Comparison of ENCODE assay signal across 8 mouse cellular contexts in genomic region chr7:28375176-28375921, GRCm38 (mm10). TPM values are rescaled to one million over a fixed set of nuclear protein-coding genes. Genes with fewer than 3 reads are reported as not detected.
DNase-seq lines count a peak whose midpoint lies in the region; ATAC-seq and TF ChIP-seq lines count a peak whose summit lies in the region.

No protein-coding gene starts in this region.

- no peak for TF ChIP-seq POLR2A in bone marrow macrophage, adult 2 months (IDR thresholded peaks at IDR 0.05; ENCODE audit: borderline replicate concordance, low read depth, low read length)
- TF ChIP-seq POLR2A in embryonic fibroblast, embryonic 13.5 days (IDR thresholded peaks at IDR 0.05; ENCODE audit: low read depth, low read length): peak; percentile 69

- H3K27ac ChIP-seq in bone marrow macrophage, adult 2 months (ENCODE audit: insufficient read depth, low read depth, low read length): peak overlapping the region; percentile 100
- H3K27ac ChIP-seq in embryonic fibroblast, embryonic 13.5 days (ENCODE audit: insufficient read depth, low read length): peak overlapping the region; percentile 99
- H3K27ac ChIP-seq in heart, embryonic 12.5 days (ENCODE audit: poor library complexity, severe bottlenecking): peak overlapping the region; percentile 100
- peak overlapping the region; percentile 100 for H3K27ac ChIP-seq in kidney, embryonic 16.5 days (ENCODE audit: low read length)
- H3K27ac ChIP-seq in liver, embryonic 15.5 days (replicated peaks): peak overlapping the region; percentile 94
- peak overlapping the region; percentile 100 for H3K27ac ChIP-seq in stomach, embryonic 16.5 days (ENCODE audit: low read length)

- peak overlapping the region; percentile 81 for H3K4me2 ChIP-seq in heart, embryonic 12.5 days
- H3K4me2 ChIP-seq in kidney, embryonic 16.5 days (replicated peaks; ENCODE audit: low read depth, low read length): peak overlapping the region; percentile 81
- peak overlapping the region; percentile 95 for H3K4me2 ChIP-seq in liver, embryonic 15.5 days
- H3K4me2 ChIP-seq in stomach, embryonic 16.5 days (ENCODE audit: low read depth, low read length): peak overlapping the region; percentile 97

- no peaks in the 10 kb centered on the region for H3K9me3 ChIP-seq in heart, embryonic 12.5 days (replicated peaks)
- no peaks in the 10 kb centered on the region for H3K9me3 ChIP-seq in kidney, embryonic 16.5 days (ENCODE audit: low read length)
- no peaks in the 10 kb centered on the region for H3K9me3 ChIP-seq in liver, embryonic 15.5 days (replicated peaks)
- H3K9me3 ChIP-seq in stomach, embryonic 16.5 days (replicated peaks; ENCODE audit: control insufficient read depth, low read length): no peaks in the 10 kb centered on the region

- H3K4me1 ChIP-seq in bone marrow macrophage, adult 2 months (ENCODE audit: control insufficient read depth, insufficient read depth, low read length): peaks cover 11% of the 10 kb centered on the region
- peaks cover 3% of the 10 kb centered on the region; the same call in 1 of the 2 replicates for H3K4me1 ChIP-seq in embryonic fibroblast, embryonic 13.5 days (ENCODE audit: control insufficient read depth, insufficient read depth, low read length)
- H3K4me1 ChIP-seq in heart, embryonic 12.5 days (replicated peaks): peaks cover 49% of the 10 kb centered on the region
- peaks cover 53% of the 10 kb centered on the region for H3K4me1 ChIP-seq in kidney, embryonic 16.5 days (ENCODE audit: insufficient read depth, low read length)
- H3K4me1 ChIP-seq in liver, embryonic 15.5 days (replicated peaks): peaks cover 92% of the 10 kb centered on the region
- peaks cover 35% of the 10 kb centered on the region for H3K4me1 ChIP-seq in stomach, embryonic 16.5 days (ENCODE audit: control insufficient read depth, insufficient read depth, low read length)

- H3K4me3 ChIP-seq in bone marrow macrophage, adult 2 months (ENCODE audit: insufficient read depth, low read length): peak overlapping the region; percentile 84
- H3K4me3 ChIP-seq in embryonic fibroblast, embryonic 13.5 days (ENCODE audit: insufficient read depth, low read length): peak overlapping the region; percentile 52
- H3K4me3 ChIP-seq in heart, embryonic 12.5 days: peak overlapping the region; percentile 48
- peak overlapping the region; percentile 80 for H3K4me3 ChIP-seq in kidney, embryonic 16.5 days (ENCODE audit: low read length)
- H3K4me3 ChIP-seq in liver, embryonic 15.5 days (replicated peaks): peak overlapping the region; percentile 57
- peak overlapping the region; percentile 89 for H3K4me3 ChIP-seq in stomach, embryonic 16.5 days (replicated peaks; ENCODE audit: low read length)

- peak overlapping the region; percentile 87 for H3K9ac ChIP-seq in heart, embryonic 12.5 days
- H3K9ac ChIP-seq in kidney, embryonic 16.5 days (replicated peaks; ENCODE audit: low read length): peak overlapping the region; percentile 84
- H3K9ac ChIP-seq in liver, embryonic 15.5 days: peak overlapping the region; percentile 67
- H3K9ac ChIP-seq in stomach, embryonic 16.5 days (ENCODE audit: low read length): peak overlapping the region; percentile 79

- peaks cover 6% of the 10 kb centered on the region for H3K36me3 ChIP-seq in heart, embryonic 12.5 days
- 0 out of 2 replicates have a peak, but pooled peaks cover 7% of the 10 kb centered on the region for H3K36me3 ChIP-seq in kidney, embryonic 16.5 days (ENCODE audit: insufficient read depth, low read length)
- H3K36me3 ChIP-seq in liver, embryonic 15.5 days (replicated peaks): peaks cover 9% of the 10 kb centered on the region
- peaks cover 6% of the 10 kb centered on the region; the same call in 1 of the 2 replicates for H3K36me3 ChIP-seq in stomach, embryonic 16.5 days (ENCODE audit: control insufficient read depth, insufficient read depth, low read length)

- no peak for TF ChIP-seq CTCF in bone marrow macrophage, adult 2 months (IDR thresholded peaks at IDR 0.05; ENCODE audit: low read depth, low read length)
- no peak for TF ChIP-seq CTCF in embryonic fibroblast, embryonic 13.5 days (IDR thresholded peaks at IDR 0.05; ENCODE audit: borderline replicate concordance, insufficient read depth, low read length)

- ATAC-seq in heart, embryonic 12.5 days (ENCODE audit: insufficient number of reproducible peaks, low FRiP score): peak; percentile 66
- peak; percentile 55 for ATAC-seq in kidney, embryonic 16.5 days (ENCODE audit: low FRiP score, low TSS enrichment)
- peak; percentile 39 for ATAC-seq in liver, embryonic 15.5 days (ENCODE audit: insufficient read depth)
- peak; percentile 61 for ATAC-seq in stomach, embryonic 16.5 days (ENCODE audit: insufficient read depth, low FRiP score)

- DNase-seq in CD4-positive, CD25-positive, alpha-beta regulatory T cell, adult 2 months (ENCODE audit: low read depth, low spot score): peak; percentile 95
- peak; percentile 86 for DNase-seq in neural tube, embryonic 10.5 days (ENCODE audit: extremely low spot score, low spot score)

- WGBS in heart, embryonic 12.5 days: 1% methylated on average over 35 of the region's 36 CpGs
- WGBS in kidney, embryonic 16.5 days: 1% methylated on average over 30 of the region's 36 CpGs
- WGBS in liver, embryonic 15.5 days (ENCODE audit: insufficient replicate concordance): under 1% methylated on average over 36 of the region's 36 CpGs
- under 1% methylated on average over 35 of the region's 36 CpGs for WGBS in stomach, embryonic 16.5 days

- H3K27me3 ChIP-seq in heart, embryonic 12.5 days (replicated peaks): no peaks in the 10 kb centered on the region
- H3K27me3 ChIP-seq in kidney, embryonic 16.5 days (ENCODE audit: insufficient read depth, low read length): no peaks in the 10 kb centered on the region
- H3K27me3 ChIP-seq in liver, embryonic 15.5 days: peaks cover 13% of the 10 kb centered on the region
- no peaks in the 10 kb centered on the region for H3K27me3 ChIP-seq in stomach, embryonic 16.5 days (ENCODE audit: control insufficient read depth, insufficient read depth, low read length)

RNA-seq across cellular contexts. Expression of gene Plekhg2, which starts 3.0 kb away (rescaled TPM):
- 11.4 and 14.6 TPM in 2 replicates for polyA plus RNA-seq in bone marrow macrophage, adult 2 months (2012; ENCODE audit: insufficient read depth, insufficient read length, missing spikeins)
- 66.5 and 68.5 TPM in 2 replicates for polyA plus RNA-seq in embryonic fibroblast, embryonic 13.5 days (2011; ENCODE audit: insufficient read length, low read depth, missing spikeins)
- polyA plus RNA-seq in heart, embryonic 12.5 days (2016; fragmentation: Nextera tagmentation; extraction: Ambion mirVana): 58.0 and 65.3 TPM in 2 replicates
- polyA plus RNA-seq in kidney, embryonic 16.5 days (2015; fragmentation: Nextera tagmentation; extraction: Ambion mirVana): 69.1 and 83.3 TPM in 2 replicates
- polyA plus RNA-seq in liver, embryonic 15.5 days (2015; fragmentation: Nextera tagmentation; extraction: Ambion mirVana): 4.5 and 5.1 TPM in 2 replicates
- polyA plus RNA-seq in stomach, embryonic 16.5 days (2015; fragmentation: Nextera tagmentation; extraction: Ambion mirVana): 49.9 and 50.7 TPM in 2 replicates

RNA-seq across cellular contexts. Expression of gene Zfp36, which starts 4.7 kb away (rescaled TPM):
- 110 and 119 TPM in 2 replicates for polyA plus RNA-seq in bone marrow macrophage, adult 2 months (2012; ENCODE audit: insufficient read depth, insufficient read length, missing spikeins)
- polyA plus RNA-seq in embryonic fibroblast, embryonic 13.5 days (2011; ENCODE audit: insufficient read length, low read depth, missing spikeins): 23.4 and 27.4 TPM in 2 replicates
- polyA plus RNA-seq in heart, embryonic 12.5 days (2016; fragmentation: Nextera tagmentation; extraction: Ambion mirVana): 15.9 and 16.5 TPM in 2 replicates
- 16.1 and 18.4 TPM in 2 replicates for polyA plus RNA-seq in kidney, embryonic 16.5 days (2015; fragmentation: Nextera tagmentation; extraction: Ambion mirVana)
- polyA plus RNA-seq in liver, embryonic 15.5 days (2015; fragmentation: Nextera tagmentation; extraction: Ambion mirVana): 8.3 and 8.8 TPM in 2 replicates
- polyA plus RNA-seq in stomach, embryonic 16.5 days (2015; fragmentation: Nextera tagmentation; extraction: Ambion mirVana): 26.1 and 35.1 TPM in 2 replicates

RNA-seq across cellular contexts. Expression of gene Med29, which starts 17.2 kb away (rescaled TPM):
- polyA plus RNA-seq in bone marrow macrophage, adult 2 months (2012; ENCODE audit: insufficient read depth, insufficient read length, missing spikeins): 12.5 and 13.9 TPM in 2 replicates
- polyA plus RNA-seq in embryonic fibroblast, embryonic 13.5 days (2011; ENCODE audit: insufficient read length, low read depth, missing spikeins): 18.2 and 19.4 TPM in 2 replicates
- 45.4 and 46.5 TPM in 2 replicates for polyA plus RNA-seq in heart, embryonic 12.5 days (2016; fragmentation: Nextera tagmentation; extraction: Ambion mirVana)
- polyA plus RNA-seq in kidney, embryonic 16.5 days (2015; fragmentation: Nextera tagmentation; extraction: Ambion mirVana): 52.9 and 55.9 TPM in 2 replicates
- polyA plus RNA-seq in liver, embryonic 15.5 days (2015; fragmentation: Nextera tagmentation; extraction: Ambion mirVana): 23.9 and 25.6 TPM in 2 replicates
- 38.7 and 41.2 TPM in 2 replicates for polyA plus RNA-seq in stomach, embryonic 16.5 days (2015; fragmentation: Nextera tagmentation; extraction: Ambion mirVana)

RNA-seq across cellular contexts. Expression of gene Paf1, which starts 17.4 kb away (rescaled TPM):
- 102 and 123 TPM in 2 replicates for polyA plus RNA-seq in bone marrow macrophage, adult 2 months (2012; ENCODE audit: insufficient read depth, insufficient read length, missing spikeins)
- 73.5 and 82.5 TPM in 2 replicates for polyA plus RNA-seq in embryonic fibroblast, embryonic 13.5 days (2011; ENCODE audit: insufficient read length, low read depth, missing spikeins)
- polyA plus RNA-seq in heart, embryonic 12.5 days (2016; fragmentation: Nextera tagmentation; extraction: Ambion mirVana): 68.5 and 70.4 TPM in 2 replicates
- polyA plus RNA-seq in kidney, embryonic 16.5 days (2015; fragmentation: Nextera tagmentation; extraction: Ambion mirVana): 97.4 and 108 TPM in 2 replicates
- 24.6 and 26.2 TPM in 2 replicates for polyA plus RNA-seq in liver, embryonic 15.5 days (2015; fragmentation: Nextera tagmentation; extraction: Ambion mirVana)
- polyA plus RNA-seq in stomach, embryonic 16.5 days (2015; fragmentation: Nextera tagmentation; extraction: Ambion mirVana): 84.3 and 88.5 TPM in 2 replicates

RNA-seq across cellular contexts. Expression of gene Rps16, which starts 24.9 kb away (rescaled TPM):
- 801 and 823 TPM in 2 replicates for polyA plus RNA-seq in bone marrow macrophage, adult 2 months (2012; ENCODE audit: insufficient read depth, insufficient read length, missing spikeins)
- polyA plus RNA-seq in embryonic fibroblast, embryonic 13.5 days (2011; ENCODE audit: insufficient read length, low read depth, missing spikeins): 997 and 1,079 TPM in 2 replicates
- 629 and 630 TPM in 2 replicates for polyA plus RNA-seq in heart, embryonic 12.5 days (2016; fragmentation: Nextera tagmentation; extraction: Ambion mirVana)
- polyA plus RNA-seq in kidney, embryonic 16.5 days (2015; fragmentation: Nextera tagmentation; extraction: Ambion mirVana): 840 and 918 TPM in 2 replicates
- 540 and 619 TPM in 2 replicates for polyA plus RNA-seq in liver, embryonic 15.5 days (2015; fragmentation: Nextera tagmentation; extraction: Ambion mirVana)
- 800 and 962 TPM in 2 replicates for polyA plus RNA-seq in stomach, embryonic 16.5 days (2015; fragmentation: Nextera tagmentation; extraction: Ambion mirVana)

Comparison
In these comparisons a context has a peak if more than half of its experiments do, and no peak if none do; other contexts are left out.
1. Peak in every context shown above with its lines: DNase-seq, ATAC-seq, H3K4me3 ChIP-seq and H3K27ac ChIP-seq.